Mouse (Mus musculus) hindbrain, embryonic 14.5 days (tissue): ENCODE measurements around the gene Sparc. TPM values are rescaled to one million over a fixed set of nuclear protein-coding genes. Genes with fewer than 3 reads are reported as not detected.
A peak's percentile ranks its signal among the peaks of the same experiment; 100 is the strongest.

Experiments
- ATAC-seq: fragments of 200-750 bp; cut with Nextera tagmentation; 2 replicates; pipeline ENCODE4 v1.8.0; 2017; ENCODE audit warnings: moderate number of reproducible peaks, mild to moderate bottlenecking, moderate TSS enrichment, moderate library complexity; ENCODE audit not compliant: low FRiP score
- DNase-seq: peaks from one replicate; pipeline ENCODE4 v3.0.0-alpha.2; 2015; ENCODE audit warnings: low spot score
- H3K27ac ChIP-seq: fragments of 300-500 bp; sonication (generic); 2 replicates; pipeline ENCODE4 v1.5.1; 2014; ENCODE audit warnings: mild to moderate bottlenecking, moderate library complexity
- H3K27me3 ChIP-seq: fragments of 300-500 bp; sonication (generic); 2 replicates; pipeline ENCODE4 v1.6.1; 2014; ENCODE audit warnings: mild to moderate bottlenecking, low read length, mixed read lengths; ENCODE audit not compliant: control insufficient read depth, insufficient read depth
- H3K36me3 ChIP-seq: fragments of 300-500 bp; sonication (generic); replicated peaks from 2 replicates; pipeline ENCODE4 v1.6.1; 2014; ENCODE audit not compliant: control insufficient read depth, insufficient read depth
- H3K4me1 ChIP-seq: fragments of 300-500 bp; sonication (generic); replicated peaks from 2 replicates; pipeline ENCODE4 v1.6.1; 2014; ENCODE audit warnings: antibody characterized with exemption, low read length, mixed read lengths; ENCODE audit not compliant: control insufficient read depth, insufficient read depth
- H3K4me2 ChIP-seq: fragments of 300-500 bp; sonication (generic); replicated peaks from 2 replicates; pipeline ENCODE4 v1.6.1; 2014; ENCODE audit warnings: mild to moderate bottlenecking, moderate library complexity
- H3K4me3 ChIP-seq: fragments of 300-500 bp; sonication (generic); replicated peaks from 2 replicates; pipeline ENCODE4 v1.5.1; 2014; ENCODE audit warnings: mild to moderate bottlenecking, low read length
- H3K9ac ChIP-seq: fragments of 300-500 bp; sonication (generic); 2 replicates; pipeline ENCODE4 v1.6.1; 2014
- H3K9me3 ChIP-seq: fragments of 300-500 bp; sonication (generic); 2 replicates; pipeline ENCODE4 v1.6.1; 2016; ENCODE audit warnings: low read length; ENCODE audit not compliant: control insufficient read depth
- WGBS: fragments of 180-500 bp; shearing (Covaris S2); extraction: QIAGEN DNeasy Blood & Tissue Kit; methylation state at CpG from one replicate; pipeline ENCODE4 v1.1.7; 2014; 5-methylcytosine and 5-hydroxymethylcytosine counted together
- polyA plus RNA-seq: library from polyadenylated mRNA; unstranded; fragments of >200 nt; fragmentation: Nextera tagmentation; extraction: Ambion mirVana; gene quantifications from 2 replicates; pipeline ENCODE4 v1.2.1, GENCODE M21; 2014

The Sparc gene
- polyA plus RNA-seq, 1 experiment from 2014 or later = 583 TPM

- no peaks in the 10 kb centered on the region for H3K27me3 ChIP-seq
- H3K27ac ChIP-seq = no peak overlapping the region
- DNase-seq = no peak
- peaks cover 22% of the 10 kb centered on the region for H3K4me1 ChIP-seq
- no peak overlapping the region for H3K9ac ChIP-seq
- WGBS = 97% methylated on average over 9 of the region's 9 CpGs
- H3K9me3 ChIP-seq = no peaks in the 10 kb centered on the region
- H3K36me3 ChIP-seq = no peaks in the 10 kb centered on the region
- H3K4me3 ChIP-seq = no peak overlapping the region
- no peak overlapping the region for H3K4me2 ChIP-seq
- no peak for ATAC-seq
Measured at GRCm38 (mm10) chr11:55462149-55462548, 39.2 kb upstream of the Sparc start.

- WGBS = under 1% methylated on average over 36 of the region's 36 CpGs
Measured at GRCm38 (mm10) chr11:55461019-55461645, 38.1 kb upstream of the Sparc start, which contains the start of gene Atox1. TSS of gene Atox1 (minus strand) at chr11:55461239.

GRCm38 (mm10) chr11:55460559-55461018 is 37.6 kb upstream of the Sparc start:
- Histone ChIP-seq H3K9ac (peak overlapping the region; percentile 61), H3K9me3 (no peaks in the 10 kb centered on the region), H3K4me1 (peaks cover 22% of the 10 kb centered on the region), H3K36me3 (no peaks in the 10 kb centered on the region), H3K4me3 (peak overlapping the region; percentile 62), H3K4me2 (peak overlapping the region; percentile 82), H3K27me3 (no peaks in the 10 kb centered on the region), H3K27ac (peak overlapping the region; percentile 17; the same call in 1 of the 2 replicates)
- DNase-seq (no peak), ATAC-seq (peak; percentile 75)
- 1% methylated on average over 17 of the region's 17 CpGs for WGBS

More at GRCm38 (mm10) chr11:55461019-55461645, 38.1 kb upstream of the Sparc start, which contains the start of gene Atox1:
- Histone ChIP-seq H3K9ac (peak within 1 kb of the TSS; percentile 61), H3K4me3 (peak within 1 kb of the TSS; percentile 62), H3K4me1 (peaks cover 22% of the 10 kb centered on the region), H3K27me3 (no peaks in the 10 kb centered on the region), H3K4me2 (peak within 1 kb of the TSS; percentile 82), H3K27ac (peak within 1 kb of the TSS; percentile 73), H3K36me3 (no peaks in the 10 kb centered on the region), H3K9me3 (no peaks in the 10 kb centered on the region)
- DNase-seq (peak; percentile 94), ATAC-seq (peak; percentile 98)

GRCm38 (mm10) chr11:55459850-55460558 is 37.0 kb upstream of the Sparc start:
- Histone ChIP-seq H3K9me3 (no peaks in the 10 kb centered on the region), H3K9ac (peak overlapping the region; percentile 61), H3K27me3 (no peaks in the 10 kb centered on the region), H3K4me1 (peaks cover 22% of the 10 kb centered on the region), H3K4me3 (peak overlapping the region; percentile 62), H3K36me3 (0 out of 2 replicates have a peak, but pooled peaks cover 2% of the 10 kb centered on the region), H3K4me2 (peak overlapping the region; percentile 82), H3K27ac (no peak overlapping the region)
- DNase-seq = no peak
- WGBS = 29% methylated on average over 3 of the region's 3 CpGs
- ATAC-seq = no peak

- Histone ChIP-seq H3K27me3 (no peaks in the 10 kb centered on the region), H3K4me2 (no peak overlapping the region), H3K9ac (no peak overlapping the region), H3K4me3 (no peak overlapping the region), H3K9me3 (no peaks in the 10 kb centered on the region), H3K27ac (no peak overlapping the region), H3K4me1 (peaks cover 22% of the 10 kb centered on the region), H3K36me3 (peaks cover 5% of the 10 kb centered on the region; the same call in 1 of the 2 replicates)
- ATAC-seq (no peak), DNase-seq (no peak)
- 51% methylated on average over 4 of the region's 4 CpGs for WGBS
Measured at GRCm38 (mm10) chr11:55458501-55458900, 35.5 kb upstream of the Sparc start.

GRCm38 (mm10) chr11:55455166-55455565 is 32.2 kb upstream of the Sparc start:
- DNase-seq = no peak
- peaks cover 17% of the 10 kb centered on the region for H3K4me1 ChIP-seq
- H3K27ac ChIP-seq = no peak overlapping the region
- no peak for ATAC-seq
- WGBS = 81% methylated on average over 2 of the region's 2 CpGs
- H3K36me3 ChIP-seq = peaks cover 15% of the 10 kb centered on the region; the same call in 1 of the 2 replicates
- no peak overlapping the region for H3K9ac ChIP-seq
- no peaks in the 10 kb centered on the region for H3K9me3 ChIP-seq
- no peak overlapping the region for H3K4me2 ChIP-seq
- H3K4me3 ChIP-seq = no peak overlapping the region
- H3K27me3 ChIP-seq = no peaks in the 10 kb centered on the region

- H3K9ac ChIP-seq = no peak overlapping the region
- no peak for DNase-seq
- 82% methylated on average over 4 of the region's 4 CpGs for WGBS
- H3K4me1 ChIP-seq = 0 out of 2 replicates have a peak, but pooled peaks cover 4% of the 10 kb centered on the region
- no peaks in the 10 kb centered on the region for H3K9me3 ChIP-seq
- H3K27ac ChIP-seq = no peak overlapping the region
- H3K36me3 ChIP-seq = peaks cover 30% of the 10 kb centered on the region
- no peak overlapping the region for H3K4me3 ChIP-seq
- no peak overlapping the region for H3K4me2 ChIP-seq
- ATAC-seq = no peak
- no peaks in the 10 kb centered on the region for H3K27me3 ChIP-seq
Measured at GRCm38 (mm10) chr11:55453640-55454039, 30.7 kb upstream of the Sparc start.

GRCm38 (mm10) chr11:55450311-55450710 is 27.3 kb upstream of the Sparc start:
- DNase-seq (no peak), ATAC-seq (no peak)
- Histone ChIP-seq H3K36me3 (peaks cover 42% of the 10 kb centered on the region), H3K9me3 (no peaks in the 10 kb centered on the region), H3K27me3 (no peaks in the 10 kb centered on the region), H3K4me1 (no peaks in the 10 kb centered on the region), H3K9ac (no peak overlapping the region), H3K27ac (no peak overlapping the region), H3K4me2 (no peak overlapping the region), H3K4me3 (no peak overlapping the region)
- 68% methylated on average over 4 of the region's 4 CpGs for WGBS

- no peak for ATAC-seq
- no peak for DNase-seq
- Histone ChIP-seq H3K27me3 (no peaks in the 10 kb centered on the region), H3K9me3 (no peaks in the 10 kb centered on the region), H3K4me1 (no peaks in the 10 kb centered on the region), H3K36me3 (peaks cover 39% of the 10 kb centered on the region), H3K27ac (no peak overlapping the region), H3K4me3 (no peak overlapping the region), H3K4me2 (no peak overlapping the region), H3K9ac (no peak overlapping the region)
- 82% methylated on average over 7 of the region's 7 CpGs for WGBS
Measured at GRCm38 (mm10) chr11:55449531-55449930, 26.5 kb upstream of the Sparc start.
